Mouse (Mus musculus) embryonic facial prominence, embryonic 10.5 days (tissue): Measurements from ENCODE around the gene Micu2. TPM values are rescaled to one million over a fixed set of nuclear protein-coding genes. Genes with fewer than 3 reads are reported as not detected.
"Not testable (repeated sequence)": the region's sequence is repeated elsewhere in the genome, so short reads cannot be mapped to it uniquely, and the experiment has no call there.

ENCODE experiments used
- DNase-seq: peaks from one replicate; pipeline ENCODE4 v3.0.0-alpha.2; 2017; ENCODE audit warnings: low spot score
- H3K27ac ChIP-seq: fragments of 300-500 bp; sonication (generic); replicated peaks from 2 replicates; pipeline ENCODE4 v1.5.1; 2016; ENCODE audit warnings: mild to moderate bottlenecking
- H3K27me3 ChIP-seq: fragments of 300-500 bp; sonication (generic); replicated peaks from 2 replicates; pipeline ENCODE4 v1.6.1; 2016; ENCODE audit warnings: low read depth, mild to moderate bottlenecking; ENCODE audit not compliant: poor library complexity, severe bottlenecking
- H3K36me3 ChIP-seq: fragments of 300-500 bp; sonication (generic); replicated peaks from 2 replicates; pipeline ENCODE4 v1.6.1; 2016; ENCODE audit warnings: mild to moderate bottlenecking, moderate library complexity
- H3K4me1 ChIP-seq: fragments of 300-500 bp; sonication (generic); 2 replicates; pipeline ENCODE4 v1.6.1; 2016
- H3K4me3 ChIP-seq: fragments of 300-500 bp; sonication (generic); 2 replicates; pipeline ENCODE4 v1.5.1; 2016; ENCODE audit warnings: mild to moderate bottlenecking, moderate library complexity
- H3K9me3 ChIP-seq: fragments of 300-500 bp; sonication (generic); 2 replicates; pipeline ENCODE4 v1.6.1; 2016; ENCODE audit warnings: mild to moderate bottlenecking
- WGBS: fragments of 180-500 bp; shearing (Covaris S2); methylation state at CpG from one replicate; pipeline ENCODE4 v1.1.7; 2016; 5-methylcytosine and 5-hydroxymethylcytosine counted together
- polyA plus RNA-seq: library from polyadenylated mRNA; unstranded; fragments of >200 nt; fragmentation: Nextera tagmentation; extraction: Ambion mirVana; gene quantifications from 2 replicates; pipeline ENCODE4 v1.2.1, GENCODE M21; 2016

The Micu2 gene
- polyA plus RNA-seq, 1 experiment from 2014 or later, result 63.0 TPM

GRCm38 (mm10) chr14:57937297-57937696, 61.8 kb downstream of the Micu2 start:
- Histone ChIP-seq H3K4me3 (no peak overlapping the region), H3K27ac (no peak overlapping the region), H3K27me3 (no peaks in the 10 kb centered on the region), H3K4me1 (no peaks in the 10 kb centered on the region), H3K36me3 (peaks cover 23% of the 10 kb centered on the region), H3K9me3 (no peaks in the 10 kb centered on the region)
- 92% methylated on average over 6 of the region's 6 CpGs for WGBS
- no peak for DNase-seq

DNA sequence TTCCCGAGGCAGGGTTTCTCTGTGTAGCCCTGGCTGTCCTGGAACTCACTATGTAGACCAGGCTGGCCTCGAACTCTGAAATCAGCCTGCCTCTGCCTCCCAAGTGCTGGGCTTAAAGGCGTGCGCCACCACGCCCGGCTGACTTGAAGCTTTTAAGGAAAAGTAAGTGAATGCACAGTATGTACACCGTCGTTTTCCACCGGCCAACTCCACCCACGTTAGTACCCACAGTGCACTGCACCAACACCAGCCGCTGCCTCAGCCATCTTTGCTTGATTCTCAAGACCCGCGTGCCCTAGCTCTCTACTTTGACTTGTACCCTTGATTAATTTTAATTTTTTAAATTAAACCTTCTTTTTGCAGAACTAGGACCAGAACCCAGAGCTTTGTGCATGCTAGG, 64.4 kb downstream of the Micu2 start:
- H3K36me3 ChIP-seq, result peaks cover 15% of the 10 kb centered on the region; the same call in 1 of the 2 replicates
- 94% methylated on average over 13 of the region's 13 CpGs for WGBS

DNA sequence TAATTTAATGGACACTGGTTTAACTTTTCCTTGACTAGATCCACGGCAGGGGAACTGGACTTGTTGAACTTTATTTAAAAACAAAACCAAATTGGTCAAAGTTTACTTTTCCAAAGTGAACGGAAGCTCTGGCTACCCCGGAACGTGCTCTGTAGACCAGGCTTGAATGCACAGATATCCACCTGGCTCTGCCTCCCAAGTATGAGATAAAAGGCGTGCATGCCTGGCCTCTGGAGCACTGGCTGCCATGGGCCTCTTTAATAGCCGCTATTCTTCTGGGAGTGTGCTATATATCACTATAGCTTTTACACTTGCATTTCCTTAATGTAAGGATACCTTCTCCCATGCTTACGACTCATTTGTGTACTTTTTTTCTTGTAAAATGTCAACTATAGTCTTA, 65.5 kb downstream of the Micu2 start:
- Histone ChIP-seq H3K27me3 (no peaks in the 10 kb centered on the region), H3K4me1 (no peaks in the 10 kb centered on the region), H3K4me3 (no peak overlapping the region), H3K36me3 (peaks cover 20% of the 10 kb centered on the region; the same call in 1 of the 2 replicates), H3K9me3 (no peaks in the 10 kb centered on the region), H3K27ac (no peak overlapping the region)
- WGBS, result 93% methylated on average over 7 of the region's 7 CpGs
- DNase-seq, result no peak

More for the DNA sequence above, 64.4 kb downstream of the Micu2 start:
- no peak overlapping the region for H3K27ac ChIP-seq
- H3K9me3 ChIP-seq, result no peaks in the 10 kb centered on the region
- no peaks in the 10 kb centered on the region for H3K27me3 ChIP-seq
- H3K4me1 ChIP-seq, result no peaks in the 10 kb centered on the region
- no peak overlapping the region for H3K4me3 ChIP-seq
- DNase-seq, result no peak

DNA sequence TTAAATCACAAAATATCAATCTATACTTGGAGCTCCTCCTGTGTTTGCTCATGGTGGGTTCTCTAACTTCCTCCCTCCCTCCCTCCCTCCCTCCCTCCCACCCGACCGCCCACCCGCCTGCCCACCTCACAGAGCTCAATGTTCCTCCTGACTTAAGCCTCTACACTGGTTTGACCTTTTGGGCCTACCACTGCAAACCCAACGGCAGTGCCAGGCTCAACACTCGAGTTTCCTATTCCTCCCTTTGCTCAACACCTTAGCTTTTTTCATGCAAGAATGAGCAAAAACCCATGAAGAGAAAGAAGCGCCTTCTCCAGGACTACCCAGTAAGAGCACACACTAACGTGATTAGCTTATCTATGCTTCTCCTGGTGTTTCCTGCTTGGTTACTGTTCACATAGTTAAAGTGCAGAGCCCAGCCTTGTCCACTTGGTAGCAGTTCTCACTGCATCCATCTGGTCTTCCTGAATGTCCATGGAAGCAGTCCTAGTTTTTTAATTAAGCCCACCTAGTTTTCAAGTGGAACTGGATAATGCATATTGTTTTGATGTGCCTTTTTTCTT, 66.1 kb downstream of the Micu2 start:
- 66% methylated on average over 7 of the region's 7 CpGs for WGBS
- Histone ChIP-seq H3K4me1 (no peaks in the 10 kb centered on the region), H3K27ac (no peak overlapping the region), H3K36me3 (peaks cover 20% of the 10 kb centered on the region; the same call in 1 of the 2 replicates), H3K4me3 (no peak overlapping the region), H3K9me3 (no peaks in the 10 kb centered on the region), H3K27me3 (no peaks in the 10 kb centered on the region)
- DNase-seq, result no peak

GRCm38 (mm10) chr14:57921428-57922131, 77.5 kb downstream of the Micu2 start:
- H3K36me3 ChIP-seq, result peaks cover 49% of the 10 kb centered on the region
- peak overlapping the region; percentile 77 for H3K27ac ChIP-seq
- peaks cover 20% of the 10 kb centered on the region for H3K4me1 ChIP-seq
- H3K4me3 ChIP-seq, result peak overlapping the region; percentile 8; the same call in 1 of the 2 replicates
- H3K27me3 ChIP-seq, result no peaks in the 10 kb centered on the region
- WGBS, result 28% methylated on average over 10 of the region's 10 CpGs
- peaks cover 7% of the 10 kb centered on the region; the same call in 1 of the 2 replicates for H3K9me3 ChIP-seq
- DNase-seq, result peak; percentile 40

DNA sequence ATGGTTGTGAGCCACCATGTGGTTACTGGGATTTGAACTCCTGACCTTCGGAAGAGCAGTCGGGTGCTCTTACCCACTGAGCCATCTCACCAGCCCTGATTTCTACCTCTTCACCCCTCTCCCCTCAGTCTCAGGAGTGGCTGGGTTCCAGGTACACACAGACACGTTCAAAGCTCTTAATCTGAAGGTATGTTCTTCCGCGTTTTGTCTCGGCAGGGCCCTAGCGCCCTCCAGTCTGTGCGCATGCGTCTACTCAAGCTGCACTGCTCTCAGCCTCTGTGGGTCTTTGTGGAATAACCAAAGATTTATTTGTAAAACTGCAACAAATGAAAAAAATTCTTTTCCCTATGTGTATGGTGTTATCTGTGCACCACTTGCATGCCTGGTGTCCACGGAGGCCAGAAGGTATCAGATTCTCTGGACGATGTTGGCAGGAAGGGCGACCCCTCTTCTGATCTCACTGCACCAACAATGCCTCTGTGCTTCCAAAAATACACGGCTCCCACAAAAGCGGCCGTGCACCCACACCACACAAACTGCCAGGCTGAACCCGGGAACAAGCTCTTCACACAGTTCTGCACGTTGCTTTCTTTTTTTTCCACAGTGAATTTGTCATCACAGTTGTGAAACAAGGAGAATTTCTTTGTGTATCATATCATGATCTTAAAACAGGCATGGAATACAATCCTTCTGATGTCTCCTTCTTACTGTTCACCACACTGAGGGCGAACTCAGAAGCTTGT, 78.3 kb downstream of the Micu2 start:
- peak overlapping the region; percentile 8; the same call in 1 of the 2 replicates for H3K4me3 ChIP-seq
- H3K36me3 ChIP-seq, result peaks cover 50% of the 10 kb centered on the region
- peaks cover 7% of the 10 kb centered on the region; the same call in 1 of the 2 replicates for H3K9me3 ChIP-seq
- peak overlapping the region; percentile 77 for H3K27ac ChIP-seq
- 82% methylated on average over 18 of the region's 18 CpGs for WGBS
- H3K27me3 ChIP-seq, result no peaks in the 10 kb centered on the region
- peaks cover 20% of the 10 kb centered on the region for H3K4me1 ChIP-seq
- DNase-seq, result no peak

GRCm38 (mm10) chr14:57919148-57919875, 79.8 kb downstream of the Micu2 start:
- Histone ChIP-seq H3K36me3 (peaks cover 54% of the 10 kb centered on the region), H3K27ac (no peak overlapping the region), H3K4me3 (no peak overlapping the region), H3K4me1 (peaks cover 20% of the 10 kb centered on the region), H3K27me3 (no peaks in the 10 kb centered on the region), H3K9me3 (peaks cover 7% of the 10 kb centered on the region; the same call in 1 of the 2 replicates)
- DNase-seq, result no peak
- 95% methylated on average over 17 of the region's 17 CpGs for WGBS

GRCm38 (mm10) chr14:57915341-57915740, 83.7 kb downstream of the Micu2 start:
- Histone ChIP-seq H3K4me3 (no peak overlapping the region), H3K27me3 (no peaks in the 10 kb centered on the region), H3K36me3 (peaks cover 35% of the 10 kb centered on the region), H3K27ac (no peak overlapping the region), H3K4me1 (peaks cover 5% of the 10 kb centered on the region; the same call in 1 of the 2 replicates), H3K9me3 (no peaks in the 10 kb centered on the region)
- 67% methylated on average over 6 of the region's 6 CpGs for WGBS
- no peak for DNase-seq

DNA sequence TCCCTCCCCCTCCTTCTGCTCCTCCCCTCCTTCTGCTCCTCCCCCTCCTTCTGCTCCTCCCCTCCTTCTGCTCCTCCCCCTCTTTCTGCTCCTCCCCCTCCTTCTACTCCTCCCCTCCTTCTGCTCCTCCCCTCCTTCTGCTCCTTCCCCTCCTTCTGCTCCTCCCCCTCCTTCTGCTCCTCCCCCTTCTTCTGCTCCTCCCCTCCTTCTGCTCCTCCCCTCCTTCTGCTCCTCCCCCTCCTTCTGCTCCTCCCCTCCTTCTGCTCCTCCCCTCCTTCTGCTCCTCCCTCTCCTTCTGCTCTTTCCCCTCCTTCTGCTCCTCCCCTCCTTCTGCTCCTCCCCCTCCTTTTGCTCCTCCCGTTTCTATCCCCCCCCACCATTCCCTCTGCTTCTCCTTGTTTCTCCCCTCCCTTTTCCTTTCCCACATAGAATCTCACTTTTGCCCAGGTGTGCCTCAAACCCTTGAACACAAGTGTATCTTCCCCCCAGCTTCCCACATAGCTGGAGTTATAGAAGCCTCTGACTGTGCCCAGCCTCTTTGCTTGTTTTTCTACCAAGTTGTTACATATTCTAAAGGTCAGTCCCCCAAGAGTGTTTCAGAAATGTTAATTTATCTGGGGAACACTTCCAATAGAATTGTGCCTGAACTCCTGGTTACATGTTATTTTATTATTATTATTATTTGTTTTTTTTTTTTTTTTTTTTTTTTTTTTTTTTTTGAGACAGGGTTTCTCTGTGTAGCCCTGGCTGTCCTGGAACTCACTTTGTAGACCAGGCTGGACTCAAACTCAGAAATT, 86.7 kb downstream of the Micu2 start:
- not testable (repeated sequence) for H3K27me3 ChIP-seq, H3K27ac ChIP-seq, H3K9me3 ChIP-seq, H3K4me1 ChIP-seq, H3K4me3 ChIP-seq, DNase-seq
- WGBS, result 70% methylated on average over 1 of the region's 1 CpGs
- peaks cover 26% of the 10 kb centered on the region for H3K36me3 ChIP-seq

GRCm38 (mm10) chr14:57911787-57912186, 87.3 kb downstream of the Micu2 start:
- H3K36me3 ChIP-seq, result peaks cover 20% of the 10 kb centered on the region
- H3K4me3 ChIP-seq, DNase-seq, H3K9me3 ChIP-seq, H3K4me1 ChIP-seq, H3K27ac ChIP-seq, H3K27me3 ChIP-seq: not testable (repeated sequence)

GRCm38 (mm10) chr14:57911316-57911715, 87.7 kb downstream of the Micu2 start:
- Histone ChIP-seq H3K36me3 (peaks cover 15% of the 10 kb centered on the region), H3K9me3 (no peaks in the 10 kb centered on the region), H3K27ac (no peak overlapping the region), H3K27me3 (no peaks in the 10 kb centered on the region), H3K4me3 (no peak overlapping the region), H3K4me1 (peaks cover 5% of the 10 kb centered on the region; the same call in 1 of the 2 replicates)
- WGBS, result 81% methylated on average over 4 of the region's 4 CpGs
- DNase-seq, result no peak
